Mouse (Mus musculus): ENCODE measurements around the gene Pi4kb.
"Not testable (repeated sequence)": the region's sequence is repeated elsewhere in the genome, so short reads cannot be mapped to it uniquely, and the experiment has no call there.

DNA sequence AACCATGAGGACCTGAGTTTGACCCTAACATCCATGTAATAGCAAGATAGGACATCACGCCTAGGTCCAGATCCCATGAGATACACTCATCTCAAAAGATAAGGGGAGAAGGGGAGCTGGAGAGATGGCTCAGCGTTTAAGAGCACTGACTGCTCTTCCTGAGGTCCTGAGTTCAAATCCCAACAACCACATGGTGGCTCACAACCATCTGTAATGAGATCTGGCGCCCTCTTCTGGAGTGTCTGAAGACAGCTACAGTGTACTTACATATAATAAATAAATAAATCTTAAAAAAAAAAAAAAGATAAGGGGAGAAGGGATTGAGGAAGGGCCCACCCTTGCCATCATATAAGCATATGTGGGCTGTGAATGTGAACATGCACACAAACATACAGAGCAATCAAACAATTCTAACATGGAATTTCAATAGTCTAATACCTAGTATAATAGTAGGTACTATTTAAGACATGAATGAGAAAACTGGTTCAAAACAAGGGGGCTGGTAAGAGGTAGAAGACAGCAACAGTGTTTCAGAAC is 54.8 kb downstream of the Pi4kb start:
- TF ChIP-seq POLR2A (IDR thresholded peaks at IDR 0.05; ENCODE audit: control insufficient read depth, extremely low read depth, insufficient read depth, low read length, poor library complexity); CTCF (IDR thresholded peaks at IDR 0.05; ENCODE audit: borderline replicate concordance, control insufficient read depth, extremely low read depth, insufficient read depth, low read length, poor library complexity): not testable (repeated sequence)
